Mouse (Mus musculus) forebrain, postnatal 0 days (tissue): ENCODE data around the gene Rbfox3. TPM values are rescaled to one million over a fixed set of nuclear protein-coding genes. Genes with fewer than 3 reads are reported as not detected.

Source experiments
- ATAC-seq: fragments of 200-750 bp; cut with Nextera tagmentation; 2 replicates; pipeline ENCODE4 v1.8.0; 2017; ENCODE audit warnings: mild to moderate bottlenecking, moderate library complexity
- DNase-seq: peaks from one replicate; pipeline ENCODE4 v3.0.0-alpha.2; 2015
- H3K27ac ChIP-seq: fragments of 300-500 bp; sonication (generic); 2 replicates; pipeline ENCODE4 v1.5.1; 2014; ENCODE audit warnings: low read depth, mild to moderate bottlenecking, antibody characterized with exemption, low read length, moderate library complexity, mixed read lengths
- H3K27me3 ChIP-seq: fragments of 300-500 bp; sonication (generic); 2 replicates; pipeline ENCODE4 v1.6.1; 2014; ENCODE audit warnings: mild to moderate bottlenecking, low read length, mixed read lengths; ENCODE audit not compliant: insufficient read depth
- H3K36me3 ChIP-seq: fragments of 300-500 bp; sonication (generic); 2 replicates; pipeline ENCODE4 v1.6.1; 2014; ENCODE audit warnings: mild to moderate bottlenecking, moderate library complexity; ENCODE audit not compliant: insufficient read depth
- H3K4me1 ChIP-seq: fragments of 300-500 bp; sonication (generic); 2 replicates; pipeline ENCODE4 v1.6.1; 2014; ENCODE audit warnings: antibody characterized with exemption; ENCODE audit not compliant: insufficient read depth
- H3K4me2 ChIP-seq: fragments of 300-500 bp; sonication (generic); 2 replicates; pipeline ENCODE4 v1.6.1; 2014; ENCODE audit warnings: low read depth, mild to moderate bottlenecking, moderate library complexity
- H3K4me3 ChIP-seq: fragments of 300-500 bp; sonication (generic); 2 replicates; pipeline ENCODE4 v1.5.1; 2014; ENCODE audit warnings: low read depth, low read length, mixed read lengths
- H3K9ac ChIP-seq: fragments of 300-500 bp; sonication (generic); 2 replicates; pipeline ENCODE4 v1.6.1; 2014; ENCODE audit warnings: mild to moderate bottlenecking
- H3K9me3 ChIP-seq: fragments of 300-500 bp; sonication (generic); 2 replicates; pipeline ENCODE4 v1.6.1; 2016; ENCODE audit warnings: low read length
- CTCF ChIP-seq: sonication (generic); IDR thresholded peaks from 2 replicates; pipeline ENCODE4 v1.5.1; 2016; ENCODE audit warnings: antibody characterized with exemption, control low read depth, low read depth
- WGBS: fragments of 180-500 bp; shearing (Covaris S2); extraction: QIAGEN DNeasy Blood & Tissue Kit; methylation state at CpG from one replicate; pipeline ENCODE4 v1.1.7; 2014; 5-methylcytosine and 5-hydroxymethylcytosine counted together
- polyA plus RNA-seq: library from polyadenylated mRNA; unstranded; fragments of >200 nt; fragmentation: Nextera tagmentation; extraction: Ambion mirVana; gene quantifications from 2 replicates; pipeline ENCODE4 v1.2.1, GENCODE M21; 2015
- total RNA-seq: library from RNA; depleted of rRNA; stranded (reverse); fragments of >200 nt; gene quantifications from 2 replicates; pipeline ENCODE4 v1.2.3, GENCODE M21; 2014

The Rbfox3 gene
- total and polyA plus RNA-seq, 2 experiments from 2014 or later = 37.3 to 82.3 TPM

GRCm38 (mm10) chr11:118906131-118906823, 5.1 kb downstream of the Rbfox3 start:
- no peak for ATAC-seq
- H3K36me3 ChIP-seq = no peaks in the 10 kb centered on the region
- WGBS = 33% methylated on average over 12 of the region's 12 CpGs
- no peaks in the 10 kb centered on the region for H3K9me3 ChIP-seq
- no peak for TF ChIP-seq CTCF
- H3K4me1 ChIP-seq = peaks cover 22% of the 10 kb centered on the region; the same call in 1 of the 2 replicates
- DNase-seq = no peak
- H3K9ac ChIP-seq = peak overlapping the region; percentile 88
- H3K4me3 ChIP-seq = peak overlapping the region; percentile 79
- H3K4me2 ChIP-seq = peak overlapping the region; percentile 79
- H3K27ac ChIP-seq = peak overlapping the region; percentile 21; the same call in 1 of the 2 replicates
- no peaks in the 10 kb centered on the region; the same call in 1 of the 2 replicates for H3K27me3 ChIP-seq

- DNase-seq (no peak), ATAC-seq (no peak)
- H3K27ac ChIP-seq = peak overlapping the region; percentile 50
- H3K9ac ChIP-seq = peak overlapping the region; percentile 4
- H3K36me3 ChIP-seq = no peaks in the 10 kb centered on the region
- H3K4me3 ChIP-seq = 0 out of 2 replicates have a peak overlapping the region, but pooled peaks have one; percentile 79
- peaks cover 22% of the 10 kb centered on the region; the same call in 1 of the 2 replicates for H3K4me1 ChIP-seq
- no peaks in the 10 kb centered on the region; the same call in 1 of the 2 replicates for H3K27me3 ChIP-seq
- TF ChIP-seq CTCF = no peak
- H3K4me2 ChIP-seq = peak overlapping the region; percentile 79
- 40% methylated on average over 11 of the region's 11 CpGs for WGBS
- no peaks in the 10 kb centered on the region for H3K9me3 ChIP-seq
Measured at GRCm38 (mm10) chr11:118905656-118906055, 5.7 kb downstream of the Rbfox3 start.

- no peaks in the 10 kb centered on the region for H3K36me3 ChIP-seq
- H3K9ac ChIP-seq = no peak overlapping the region
- ATAC-seq = no peak
- H3K4me3 ChIP-seq = no peak overlapping the region
- H3K27ac ChIP-seq = no peak overlapping the region
- H3K27me3 ChIP-seq = no peaks in the 10 kb centered on the region; the same call in 1 of the 2 replicates
- DNase-seq = no peak
- no peak for TF ChIP-seq CTCF
- H3K4me1 ChIP-seq = peaks cover 17% of the 10 kb centered on the region; the same call in 1 of the 2 replicates
- H3K9me3 ChIP-seq = no peaks in the 10 kb centered on the region
- H3K4me2 ChIP-seq = no peak overlapping the region
- WGBS = 83% methylated on average over 6 of the region's 6 CpGs
Measured at GRCm38 (mm10) chr11:118904253-118904652, 7.1 kb downstream of the Rbfox3 start.

- Histone ChIP-seq H3K36me3 (no peaks in the 10 kb centered on the region), H3K27ac (no peak overlapping the region), H3K9ac (no peak overlapping the region), H3K27me3 (no peaks in the 10 kb centered on the region), H3K4me3 (no peak overlapping the region), H3K4me2 (no peak overlapping the region), H3K9me3 (no peaks in the 10 kb centered on the region), H3K4me1 (peaks cover 19% of the 10 kb centered on the region)
- no peak for DNase-seq
- WGBS = 66% methylated on average over 26 of the region's 26 CpGs
- TF ChIP-seq CTCF = no peak
- no peak for ATAC-seq
Measured at GRCm38 (mm10) chr11:118899771-118900545, 11.4 kb downstream of the Rbfox3 start.

- TF ChIP-seq CTCF = no peak
- ATAC-seq (no peak), DNase-seq (no peak)
- no peaks in the 10 kb centered on the region for H3K36me3 ChIP-seq
- H3K4me3 ChIP-seq = no peak overlapping the region
- no peaks in the 10 kb centered on the region for H3K9me3 ChIP-seq
- peaks cover 16% of the 10 kb centered on the region for H3K4me1 ChIP-seq
- no peak overlapping the region for H3K27ac ChIP-seq
- WGBS = 86% methylated on average over 11 of the region's 11 CpGs
- no peak overlapping the region for H3K9ac ChIP-seq
- no peak overlapping the region for H3K4me2 ChIP-seq
- H3K27me3 ChIP-seq = no peaks in the 10 kb centered on the region
Measured at GRCm38 (mm10) chr11:118898643-118899042, 12.8 kb downstream of the Rbfox3 start.

- no peak overlapping the region for H3K9ac ChIP-seq
- no peaks in the 10 kb centered on the region for H3K9me3 ChIP-seq
- no peaks in the 10 kb centered on the region for H3K27me3 ChIP-seq
- WGBS = 69% methylated on average over 10 of the region's 10 CpGs
- no peak for TF ChIP-seq CTCF
- peaks cover 16% of the 10 kb centered on the region for H3K4me1 ChIP-seq
- H3K4me2 ChIP-seq = no peak overlapping the region
- H3K27ac ChIP-seq = no peak overlapping the region
- DNase-seq = no peak
- no peak overlapping the region for H3K4me3 ChIP-seq
- H3K36me3 ChIP-seq = no peaks in the 10 kb centered on the region
- ATAC-seq = no peak
Measured at GRCm38 (mm10) chr11:118898156-118898555, 13.2 kb downstream of the Rbfox3 start.
